Mouse (Mus musculus): ENCODE data around the gene Egln3. TPM values are rescaled to one million over a fixed set of nuclear protein-coding genes. Genes with fewer than 3 reads are reported as not detected.
A peak's percentile ranks its signal among the peaks of the same experiment; 100 is the strongest.

Gene Egln3
- polyA plus RNA-seq (2015; fragmentation: Nextera tagmentation; extraction: Ambion mirVana), result 6.6 and 11.8 TPM in 2 replicates

DNA sequence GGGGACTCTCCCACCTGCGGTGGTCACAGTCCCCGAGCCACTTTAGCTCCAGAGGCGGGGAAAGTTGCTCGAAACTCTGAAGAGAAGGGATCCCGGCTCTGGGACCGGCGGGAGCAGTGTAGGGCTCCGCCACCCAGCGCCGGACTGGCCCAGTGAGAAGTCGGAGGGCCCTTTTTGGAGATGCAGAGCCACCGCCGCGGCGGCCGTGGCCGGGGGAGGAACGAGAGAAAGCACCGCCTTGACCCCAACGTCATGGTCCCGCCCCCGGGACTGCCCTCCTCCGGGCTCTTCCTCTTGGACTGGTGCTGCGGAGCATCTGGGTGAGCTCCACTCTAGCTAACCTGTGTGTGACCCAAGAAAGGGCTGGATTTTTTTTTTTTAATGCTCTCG, at the start of gene Egln3:
Gene Egln3, minus strand, starts transcription at position 205 of the 390 bp plus-strand sequence.
- Histone ChIP-seq H3K27ac (replicated peaks) (peak within 1 kb of the TSS; percentile 63), H3K9ac (replicated peaks) (peak within 1 kb of the TSS; percentile 61)

DNA sequence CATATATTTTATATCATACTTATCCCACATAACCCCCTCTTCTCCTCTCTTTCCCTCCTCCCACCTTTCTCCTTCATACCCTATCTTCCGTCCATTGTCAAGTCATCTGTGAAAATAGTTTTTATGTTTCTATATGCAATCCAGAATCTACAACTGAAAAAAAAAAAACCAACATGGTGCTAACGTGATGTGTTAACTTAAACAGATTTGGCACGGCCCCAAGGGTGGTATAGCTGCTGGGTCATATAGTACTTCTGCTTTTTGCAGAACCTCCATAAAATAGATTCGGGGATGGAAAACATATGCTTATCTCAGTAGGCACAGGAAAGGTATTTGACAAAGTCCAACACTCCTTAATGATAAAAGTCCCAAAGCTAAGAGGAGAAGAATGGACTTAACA, 49.8 kb upstream of the Egln3 start:
- Histone ChIP-seq H3K4me2 (no peak overlapping the region), H3K4me1 (no peaks in the 10 kb centered on the region), H3K9ac (replicated peaks) (no peak overlapping the region), H3K36me3 (no peaks in the 10 kb centered on the region), H3K9me3 (replicated peaks) (no peaks in the 10 kb centered on the region), H3K4me3 (replicated peaks) (no peak overlapping the region), H3K27ac (replicated peaks) (no peak overlapping the region), H3K27me3 (replicated peaks) (no peaks in the 10 kb centered on the region)
- WGBS, result 91% methylated on average over 4 of the region's 4 CpGs
- ATAC-seq (ENCODE audit: low FRiP score), result no peak

More for the DNA sequence above, at the start of gene Egln3:
- ATAC-seq (ENCODE audit: low FRiP score), result peak; percentile 81
- H3K4me2 ChIP-seq, result peak within 1 kb of the TSS; percentile 99
- peak within 1 kb of the TSS; percentile 59 for H3K4me3 ChIP-seq (replicated peaks)
- H3K4me1 ChIP-seq, result peaks cover 20% of the 10 kb centered on the region
- no peaks in the 10 kb centered on the region for H3K9me3 ChIP-seq (replicated peaks)
- H3K27me3 ChIP-seq (replicated peaks), result peaks cover 18% of the 10 kb centered on the region
- no peaks in the 10 kb centered on the region for H3K36me3 ChIP-seq
- WGBS, result under 1% methylated on average over 25 of the region's 25 CpGs

DNA sequence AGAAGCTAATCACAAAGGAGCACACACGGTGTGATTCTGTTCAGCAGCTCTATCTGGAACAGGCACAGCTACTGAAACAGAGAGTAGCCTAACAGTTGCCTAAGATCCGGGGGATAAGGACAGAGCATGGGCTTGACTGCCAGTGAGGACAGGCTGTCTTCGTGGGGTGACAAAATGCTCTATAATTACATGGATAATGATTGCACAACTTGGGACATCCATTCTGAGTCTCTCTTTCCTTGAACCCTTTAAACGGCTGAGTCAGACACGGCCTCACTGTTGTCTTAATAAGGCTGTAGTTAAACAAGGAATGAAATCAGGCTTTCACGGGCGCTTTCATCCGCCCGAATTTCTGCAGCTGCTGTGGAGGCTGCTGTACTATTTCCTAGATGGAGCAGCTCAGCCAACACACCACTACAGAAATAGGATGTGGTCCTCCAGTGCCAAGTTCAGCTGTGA, 48.3 kb upstream of the Egln3 start:
- H3K36me3 ChIP-seq, result no peaks in the 10 kb centered on the region
- no peaks in the 10 kb centered on the region for H3K9me3 ChIP-seq (replicated peaks)
- H3K27ac ChIP-seq (replicated peaks), result no peak overlapping the region
- H3K27me3 ChIP-seq (replicated peaks), result no peaks in the 10 kb centered on the region
- no peak for ATAC-seq (ENCODE audit: low FRiP score)
- no peak overlapping the region for H3K4me2 ChIP-seq
- 74% methylated on average over 9 of the region's 9 CpGs for WGBS
- no peak overlapping the region for H3K9ac ChIP-seq (replicated peaks)
- H3K4me3 ChIP-seq (replicated peaks), result no peak overlapping the region
- no peaks in the 10 kb centered on the region for H3K4me1 ChIP-seq

DNA sequence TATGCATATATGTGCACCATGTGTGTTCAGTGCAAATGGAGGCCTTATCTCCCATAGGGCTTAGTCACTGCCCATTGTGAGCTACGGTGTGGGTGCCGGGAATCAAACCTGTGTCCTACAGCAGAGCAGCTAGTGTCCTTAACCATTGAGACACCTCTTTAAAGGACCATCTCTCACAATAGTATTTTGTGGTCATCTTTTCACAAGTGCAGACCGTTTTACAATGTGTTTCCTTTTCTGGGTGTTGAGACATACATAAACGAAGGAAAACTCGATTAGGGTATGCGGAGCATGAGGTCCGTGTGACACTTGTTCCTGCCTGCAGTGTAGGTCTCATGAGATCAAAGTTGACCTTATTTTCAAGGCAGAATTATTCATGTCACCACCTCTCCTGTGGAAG, 44.2 kb upstream of the Egln3 start:
- Histone ChIP-seq H3K4me1 (no peaks in the 10 kb centered on the region), H3K9ac (replicated peaks) (no peak overlapping the region), H3K4me3 (replicated peaks) (no peak overlapping the region), H3K27me3 (replicated peaks) (no peaks in the 10 kb centered on the region), H3K4me2 (no peak overlapping the region), H3K27ac (replicated peaks) (no peak overlapping the region), H3K36me3 (no peaks in the 10 kb centered on the region), H3K9me3 (replicated peaks) (no peaks in the 10 kb centered on the region)
- 92% methylated on average over 7 of the region's 7 CpGs for WGBS
- ATAC-seq (ENCODE audit: low FRiP score), result no peak

DNA sequence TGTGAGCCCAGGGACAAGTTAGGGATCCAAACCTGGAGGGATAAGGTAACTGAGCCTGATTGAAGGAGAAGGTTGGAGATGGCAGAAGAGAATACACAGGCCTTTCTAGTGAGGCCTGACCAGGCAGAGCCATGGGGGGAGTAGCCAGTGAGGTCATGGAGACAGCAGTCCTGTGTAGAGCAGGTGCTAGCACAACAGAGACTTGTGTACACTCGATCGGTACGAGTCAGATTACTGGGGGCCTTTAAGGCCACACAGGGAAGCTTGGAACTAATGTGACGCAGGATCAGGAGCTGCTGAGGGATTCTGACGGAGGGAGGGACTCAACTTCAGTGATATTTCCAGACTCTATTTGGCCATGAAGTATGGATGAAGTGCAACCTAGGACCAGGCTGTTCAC, 39.5 kb upstream of the Egln3 start:
- Histone ChIP-seq H3K27me3 (replicated peaks) (no peaks in the 10 kb centered on the region), H3K4me2 (no peak overlapping the region), H3K9me3 (replicated peaks) (no peaks in the 10 kb centered on the region), H3K36me3 (no peaks in the 10 kb centered on the region), H3K27ac (replicated peaks) (no peak overlapping the region), H3K4me3 (replicated peaks) (no peak overlapping the region), H3K9ac (replicated peaks) (no peak overlapping the region), H3K4me1 (no peaks in the 10 kb centered on the region)
- no peak for ATAC-seq (ENCODE audit: low FRiP score)
- WGBS, result 92% methylated on average over 5 of the region's 5 CpGs

DNA sequence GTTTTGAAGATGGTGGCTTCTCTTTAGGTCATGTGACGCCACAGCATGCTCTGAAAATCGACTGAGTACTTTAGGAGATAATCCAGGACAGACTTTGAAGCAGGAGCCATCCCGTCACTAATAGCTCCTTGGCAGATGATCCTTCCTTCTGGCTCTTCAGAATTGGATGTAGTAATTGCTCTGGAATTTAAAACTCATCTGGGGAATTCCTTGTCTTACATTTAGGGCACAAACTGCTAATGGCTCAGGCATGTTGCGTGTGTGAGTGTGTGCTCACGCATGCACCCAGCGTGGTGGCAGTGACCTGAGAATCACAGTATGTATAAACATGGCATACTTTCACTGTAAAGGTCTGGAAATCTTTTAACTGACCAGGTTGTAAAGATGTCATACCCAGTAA, 38.3 kb upstream of the Egln3 start:
- WGBS, result 79% methylated on average over 6 of the region's 6 CpGs
- H3K9me3 ChIP-seq (replicated peaks), result no peaks in the 10 kb centered on the region
- H3K4me2 ChIP-seq, result no peak overlapping the region
- no peak overlapping the region for H3K9ac ChIP-seq (replicated peaks)
- H3K4me1 ChIP-seq, result no peaks in the 10 kb centered on the region
- no peak overlapping the region for H3K4me3 ChIP-seq (replicated peaks)
- no peak overlapping the region for H3K27ac ChIP-seq (replicated peaks)
- H3K36me3 ChIP-seq, result no peaks in the 10 kb centered on the region
- no peaks in the 10 kb centered on the region for H3K27me3 ChIP-seq (replicated peaks)
- no peak for ATAC-seq (ENCODE audit: low FRiP score)

DNA sequence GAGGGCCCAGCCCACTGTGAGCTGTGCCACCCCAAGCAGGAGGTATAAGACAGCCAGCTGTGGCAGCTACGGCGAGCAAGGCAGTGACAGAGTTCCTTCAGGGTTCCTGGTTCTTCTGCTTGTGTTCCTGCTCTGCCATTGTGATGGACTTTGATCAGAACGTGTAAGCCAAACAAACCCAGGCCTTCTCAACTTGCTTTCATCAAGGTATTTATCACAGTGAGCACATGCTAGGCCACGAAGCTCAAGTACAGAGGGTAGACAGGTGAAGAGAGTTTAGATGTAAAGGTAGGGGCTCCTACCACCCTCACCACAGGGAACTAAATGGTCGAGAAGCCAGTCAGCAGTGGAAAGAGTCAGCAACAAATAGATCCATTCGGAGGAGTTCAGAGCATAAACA, 30.1 kb upstream of the Egln3 start:
- H3K4me2 ChIP-seq, result no peak overlapping the region
- H3K4me1 ChIP-seq, result no peaks in the 10 kb centered on the region
- H3K27ac ChIP-seq (replicated peaks), result no peak overlapping the region
- no peak overlapping the region for H3K4me3 ChIP-seq (replicated peaks)
- H3K27me3 ChIP-seq (replicated peaks), result no peaks in the 10 kb centered on the region
- H3K9me3 ChIP-seq (replicated peaks), result no peaks in the 10 kb centered on the region
- ATAC-seq (ENCODE audit: low FRiP score), result no peak
- 87% methylated on average over 6 of the region's 6 CpGs for WGBS
- H3K9ac ChIP-seq (replicated peaks), result no peak overlapping the region
- no peaks in the 10 kb centered on the region for H3K36me3 ChIP-seq

DNA sequence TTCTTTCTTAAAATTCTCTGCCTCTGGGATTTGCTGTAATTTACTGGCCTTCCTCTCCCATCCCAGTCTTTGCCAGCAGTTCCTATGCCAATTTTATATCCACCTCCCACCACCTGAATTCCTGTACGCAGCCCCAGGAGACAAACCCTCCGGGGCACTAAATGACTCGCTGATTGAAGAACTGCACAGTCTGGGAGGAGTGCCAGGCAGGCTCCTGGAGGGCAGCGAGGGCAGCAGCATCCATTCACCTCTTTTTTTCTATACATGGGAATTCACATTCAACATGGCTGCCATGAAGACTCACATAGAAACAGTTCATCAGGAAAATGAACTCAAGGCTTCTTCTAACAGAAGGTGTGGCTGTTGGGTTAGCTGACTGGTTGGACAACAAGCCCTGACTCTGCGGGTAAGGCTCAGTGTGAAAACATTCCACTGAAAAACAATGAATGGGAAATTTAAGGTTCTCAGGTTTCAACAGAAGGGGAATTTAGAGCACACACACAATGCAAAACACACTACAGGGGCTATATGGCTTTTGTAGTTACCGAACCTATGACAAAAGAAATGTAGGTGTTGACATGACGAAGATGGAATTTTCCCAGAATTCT, 29.4 kb upstream of the Egln3 start:
- H3K4me3 ChIP-seq (replicated peaks), result no peak overlapping the region
- no peak overlapping the region for H3K27ac ChIP-seq (replicated peaks)
- no peaks in the 10 kb centered on the region for H3K27me3 ChIP-seq (replicated peaks)
- H3K9me3 ChIP-seq (replicated peaks), result no peaks in the 10 kb centered on the region
- 41% methylated on average over 7 of the region's 7 CpGs for WGBS
- H3K36me3 ChIP-seq, result no peaks in the 10 kb centered on the region
- H3K4me2 ChIP-seq, result no peak overlapping the region
- no peaks in the 10 kb centered on the region for H3K4me1 ChIP-seq
- H3K9ac ChIP-seq (replicated peaks), result no peak overlapping the region
- ATAC-seq (ENCODE audit: low FRiP score), result no peak

DNA sequence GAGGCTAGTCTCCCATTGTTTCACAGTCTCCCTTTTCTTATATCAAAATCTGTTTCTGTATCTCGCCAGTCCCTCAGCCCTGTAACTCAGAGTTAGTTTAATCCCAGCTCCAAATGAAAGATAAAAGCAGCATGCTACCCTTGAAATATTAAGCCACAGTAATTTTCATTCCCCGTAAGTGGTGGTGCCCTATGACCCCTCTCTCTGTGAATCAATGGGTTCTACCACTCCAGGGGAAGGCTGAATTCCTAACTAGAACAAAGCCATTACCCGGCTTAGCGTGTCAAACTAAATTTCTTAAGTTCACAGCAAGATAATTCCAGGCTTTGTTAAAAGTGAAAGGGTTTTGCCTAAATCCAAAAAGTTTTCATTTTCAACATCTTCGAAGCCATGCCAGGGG, 28.8 kb upstream of the Egln3 start:
- Histone ChIP-seq H3K4me3 (replicated peaks) (no peak overlapping the region), H3K27ac (replicated peaks) (no peak overlapping the region), H3K4me2 (no peak overlapping the region), H3K27me3 (replicated peaks) (no peaks in the 10 kb centered on the region), H3K9ac (replicated peaks) (no peak overlapping the region), H3K36me3 (no peaks in the 10 kb centered on the region), H3K9me3 (replicated peaks) (no peaks in the 10 kb centered on the region), H3K4me1 (no peaks in the 10 kb centered on the region)
- 26% methylated on average over 5 of the region's 5 CpGs for WGBS
- ATAC-seq (ENCODE audit: low FRiP score), result no peak

DNA sequence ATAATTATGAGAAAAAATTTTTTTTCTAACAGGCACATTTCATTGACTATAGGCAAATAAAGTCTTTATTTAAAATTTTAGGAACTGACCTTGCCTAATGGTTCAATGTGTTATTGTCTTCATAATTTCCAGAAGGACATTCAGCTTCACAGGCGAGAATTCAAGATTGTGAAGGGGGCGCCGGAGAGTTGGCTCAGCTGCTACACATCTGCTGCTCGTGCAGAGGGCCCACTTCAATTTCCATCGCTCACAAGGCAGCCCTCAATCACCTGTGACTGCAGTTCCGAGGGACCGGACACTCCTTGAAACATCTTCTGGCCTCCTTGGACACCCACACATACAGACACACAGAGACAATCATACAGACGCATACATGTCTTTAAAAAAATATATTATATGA, 23.9 kb upstream of the Egln3 start:
- WGBS, result 61% methylated on average over 8 of the region's 8 CpGs
- no peak overlapping the region for H3K4me2 ChIP-seq
- ATAC-seq (ENCODE audit: low FRiP score), result no peak

DNA sequence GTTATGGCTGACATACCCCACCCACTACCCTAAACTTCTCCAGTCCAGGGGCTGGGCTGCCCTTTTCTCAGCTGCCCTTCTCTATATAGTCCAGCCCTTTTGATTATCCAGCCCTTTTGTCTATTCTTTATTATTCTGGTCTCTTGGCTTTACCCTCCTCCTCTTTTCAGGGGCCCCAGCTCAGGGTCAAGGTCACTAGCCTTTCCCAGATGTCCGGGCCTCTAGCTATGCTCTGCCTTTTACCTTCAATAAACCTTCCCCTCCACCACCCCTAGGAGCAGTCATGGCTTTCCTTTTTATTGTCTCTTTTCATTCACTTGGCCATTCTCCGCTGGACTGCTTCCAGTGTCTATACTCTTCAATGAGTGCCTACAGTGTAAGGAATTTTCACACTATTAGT, 22.7 kb upstream of the Egln3 start:
- no peak overlapping the region for H3K4me3 ChIP-seq (replicated peaks)
- no peaks in the 10 kb centered on the region for H3K27me3 ChIP-seq (replicated peaks)
- 18% methylated on average over 2 of the region's 2 CpGs for WGBS
- H3K9ac ChIP-seq (replicated peaks), result no peak overlapping the region
- H3K27ac ChIP-seq (replicated peaks), result no peak overlapping the region
- no peak for ATAC-seq (ENCODE audit: low FRiP score)
- H3K4me2 ChIP-seq, result no peak overlapping the region
- no peaks in the 10 kb centered on the region for H3K36me3 ChIP-seq
- no peaks in the 10 kb centered on the region for H3K4me1 ChIP-seq
- no peaks in the 10 kb centered on the region for H3K9me3 ChIP-seq (replicated peaks)

More for the DNA sequence above, 23.9 kb upstream of the Egln3 start:
- Histone ChIP-seq H3K4me1 (no peaks in the 10 kb centered on the region), H3K9ac (replicated peaks) (no peak overlapping the region), H3K4me3 (replicated peaks) (no peak overlapping the region), H3K36me3 (no peaks in the 10 kb centered on the region), H3K27ac (replicated peaks) (no peak overlapping the region), H3K27me3 (replicated peaks) (no peaks in the 10 kb centered on the region), H3K9me3 (replicated peaks) (no peaks in the 10 kb centered on the region)

DNA sequence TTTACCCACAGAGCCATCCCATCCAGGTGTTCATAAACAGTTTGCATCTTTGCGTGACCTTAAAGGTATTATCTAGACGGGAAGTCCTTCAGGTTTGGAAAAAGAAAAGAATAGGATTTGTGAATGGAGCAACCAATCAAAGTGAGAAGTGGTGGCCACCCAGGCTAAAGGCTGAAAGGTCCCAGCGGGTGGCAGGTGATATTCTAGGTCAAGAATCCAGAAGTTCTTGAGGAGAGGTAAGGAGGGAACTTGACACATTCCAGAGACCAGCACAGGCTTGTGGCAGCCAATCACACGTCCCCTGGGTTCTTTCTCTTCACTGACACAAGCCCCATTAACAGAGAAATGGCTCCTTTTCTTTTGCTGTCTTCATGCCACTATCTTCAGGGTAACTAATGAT, 21.9 kb upstream of the Egln3 start:
- WGBS, result 74% methylated on average over 4 of the region's 4 CpGs
- Histone ChIP-seq H3K36me3 (no peaks in the 10 kb centered on the region), H3K9me3 (replicated peaks) (no peaks in the 10 kb centered on the region), H3K4me3 (replicated peaks) (no peak overlapping the region), H3K27me3 (replicated peaks) (no peaks in the 10 kb centered on the region), H3K27ac (replicated peaks) (no peak overlapping the region), H3K9ac (replicated peaks) (no peak overlapping the region), H3K4me2 (no peak overlapping the region), H3K4me1 (no peaks in the 10 kb centered on the region)
- no peak for ATAC-seq (ENCODE audit: low FRiP score)

DNA sequence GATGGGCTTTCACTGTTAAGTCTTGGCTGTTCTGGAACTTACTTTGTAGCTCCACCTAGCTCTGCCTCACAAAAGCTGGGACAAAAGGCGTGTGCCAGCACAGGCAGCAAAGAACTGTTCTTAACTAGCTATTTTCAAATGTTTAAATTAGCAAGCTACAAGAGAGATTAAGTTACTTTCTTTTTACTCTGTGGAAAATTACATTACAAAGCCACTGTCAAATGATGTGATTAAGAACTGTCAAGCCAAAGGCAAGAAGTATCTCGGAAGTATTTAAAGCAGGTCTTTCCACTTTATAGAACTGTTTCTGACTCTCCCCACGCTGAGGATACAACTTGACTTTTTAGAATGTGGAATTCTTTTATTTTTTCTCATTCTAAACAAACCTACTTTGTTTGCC, 21.4 kb upstream of the Egln3 start:
- 67% methylated on average over 3 of the region's 3 CpGs for WGBS

More for the DNA sequence above, 21.4 kb upstream of the Egln3 start:
- H3K27me3 ChIP-seq (replicated peaks), result no peaks in the 10 kb centered on the region
- no peak overlapping the region for H3K27ac ChIP-seq (replicated peaks)
- no peaks in the 10 kb centered on the region for H3K36me3 ChIP-seq
- no peak overlapping the region for H3K4me2 ChIP-seq
- ATAC-seq (ENCODE audit: low FRiP score), result no peak
- H3K4me1 ChIP-seq, result no peaks in the 10 kb centered on the region
- no peak overlapping the region for H3K4me3 ChIP-seq (replicated peaks)
- H3K9ac ChIP-seq (replicated peaks), result no peak overlapping the region
- no peaks in the 10 kb centered on the region for H3K9me3 ChIP-seq (replicated peaks)
